Mouse (Mus musculus) CH12.LX (cell line): ENCODE data around the gene Commd4.

Experiments
- CTCF ChIP-seq, 2 experiments: IDR thresholded peaks in 1 of 2; conservative IDR thresholded peaks in 1 of 2; 2 replicates each; pipeline ENCODE4 v1.5.1; 2011 to 2012; ENCODE audit warnings: low read depth in 2 of 2, low read length in 2 of 2, improper control_type of control experiment in 1 of 2, inconsistent platforms in 1 of 2, mild to moderate bottlenecking in 1 of 2, moderate library complexity in 1 of 2
- EP300 ChIP-seq: IDR thresholded peaks from 2 replicates; pipeline ENCODE4 v1.6.1; 2011; ENCODE audit warnings: low read length, improper control_type of control experiment

- TF ChIP-seq CTCF (conservative IDR thresholded peaks at IDR 0.05 in 1 of 2, IDR thresholded peaks at IDR 0.05 in 1 of 2; ENCODE audit: low read depth in 2 of 2, low read length in 2 of 2) (no peak), EP300 (no peak)
These were observed 38.6 kb upstream of the Commd4 start for GRCm38 (mm10) chr9:57196708-57197107.
